Mouse (Mus musculus) urinary bladder, postnatal 4 days (tissue): Measurements from ENCODE around the gene S100a16.

ENCODE experiments used
- DNase-seq, 2 experiments: peaks; one replicate each; pipeline ENCODE4 v3.0.0; 2021 to 2022; ENCODE audit warnings: low spot score in 2 of 2

The S100a16 gene

GRCm38 (mm10) chr3:90537141-90537904 lies at the start of gene S100a16:
TSS of gene S100a16 (plus strand) at chr3:90537254.
- DNase-seq: peak; percentile 71 to 80

DNA sequence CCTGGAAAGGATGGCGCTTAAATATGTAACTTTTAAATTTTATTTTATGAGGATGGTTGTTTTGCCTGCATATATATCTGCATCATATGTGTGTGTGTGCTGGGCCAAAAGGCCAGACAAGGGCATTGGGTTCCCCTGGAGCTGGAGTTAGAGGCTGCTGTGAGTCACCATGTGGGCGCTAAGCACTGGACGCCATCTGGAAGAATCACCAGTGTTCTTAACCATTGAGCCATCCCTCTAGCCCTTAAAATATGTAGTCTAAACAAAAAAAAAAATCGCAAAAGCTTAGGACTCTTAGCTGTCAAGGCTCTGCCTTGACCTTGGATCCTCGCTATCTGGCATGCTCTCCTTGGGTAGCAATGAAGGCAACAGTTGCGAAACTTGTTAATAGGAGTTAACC lies 48.5 kb upstream of the S100a16 start:
- no peak for DNase-seq

GRCm38 (mm10) chr3:90490696-90491256 lies 46.3 kb upstream of the S100a16 start, which contains the start of gene Snapin:
TSS of gene Snapin (minus strand) at chr3:90491033.
- peak; percentile 95 to 96 for DNase-seq

DNA sequence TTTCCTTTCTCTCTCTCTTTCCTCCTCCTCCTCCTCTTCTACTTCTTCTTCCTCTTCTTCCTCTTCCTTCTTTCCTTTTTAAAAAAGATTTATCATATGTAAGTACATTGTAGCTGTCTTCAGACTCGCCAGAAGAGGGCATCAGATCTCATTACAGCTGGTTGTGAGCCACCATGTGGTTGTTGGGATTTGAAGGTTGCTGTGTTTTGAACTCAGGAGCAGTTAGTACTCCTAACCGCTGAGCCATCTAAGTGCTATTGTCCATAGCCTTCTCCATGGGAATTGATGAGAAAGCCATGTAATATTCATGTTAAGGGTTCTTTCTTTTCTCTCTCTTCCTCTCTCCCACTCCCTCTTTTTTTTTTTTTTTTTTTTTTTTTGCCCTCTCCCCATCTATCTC lies 45.7 kb upstream of the S100a16 start:
- no peak for DNase-seq

GRCm38 (mm10) chr3:90493831-90494540 lies 43.1 kb upstream of the S100a16 start:
- no peak for DNase-seq

DNA sequence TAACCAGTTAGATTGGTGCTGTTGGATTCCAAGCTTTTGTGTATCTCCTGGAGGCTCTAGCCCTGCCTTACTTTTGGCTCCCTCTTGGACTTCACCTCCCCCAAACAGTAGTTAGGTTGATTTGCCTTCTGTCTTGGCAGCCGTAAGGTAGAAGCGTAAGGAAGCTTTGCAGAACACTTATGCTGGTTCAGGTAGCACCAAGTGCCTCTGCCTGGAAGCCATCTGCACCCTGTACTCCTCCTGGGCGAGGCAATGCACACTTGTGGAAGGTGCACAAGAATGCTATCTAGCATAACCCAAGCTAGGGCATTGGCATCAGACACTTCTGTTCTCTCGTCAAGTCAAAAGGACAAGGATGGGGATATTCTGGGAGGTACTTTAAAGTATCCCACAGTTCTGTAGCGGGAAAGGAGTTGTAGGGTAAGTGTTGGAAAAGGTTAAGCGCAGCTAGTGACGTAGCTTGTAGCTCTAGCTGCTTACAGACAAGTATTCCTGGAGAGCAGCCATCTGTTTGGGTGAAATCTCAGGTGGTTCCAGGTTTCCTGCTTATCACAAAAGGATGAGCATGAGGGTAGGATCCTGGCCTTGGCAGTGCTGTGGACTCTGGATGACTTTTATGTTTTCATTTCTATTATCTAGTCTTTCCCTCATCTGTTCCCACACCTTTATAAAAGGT lies 41.1 kb upstream of the S100a16 start:
- no peak for DNase-seq

- no peak for DNase-seq
Observed at GRCm38 (mm10) chr3:90497597-90497996, 39.5 kb upstream of the S100a16 start.

DNA sequence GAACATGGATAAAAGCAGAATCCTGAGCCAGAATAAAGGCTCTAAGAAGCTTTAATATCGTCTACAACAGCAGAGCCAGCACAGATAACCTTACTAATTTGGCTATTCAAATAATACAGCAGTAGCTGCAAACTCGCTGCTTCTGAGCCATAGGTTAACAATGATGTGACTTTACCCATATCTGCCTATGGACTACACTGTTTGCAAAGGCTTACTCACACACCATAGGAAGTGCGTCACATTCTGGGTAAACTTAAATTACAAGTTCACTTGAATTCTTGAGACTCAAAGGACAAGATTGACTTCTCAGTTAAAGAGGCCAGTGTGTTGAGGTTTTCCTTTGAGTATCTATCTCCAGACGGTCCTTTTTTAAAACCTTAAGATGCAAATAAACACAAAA lies 33.6 kb upstream of the S100a16 start:
- no peak for DNase-seq

- no peak for DNase-seq
Observed at GRCm38 (mm10) chr3:90505216-90505615, 31.8 kb upstream of the S100a16 start.

GRCm38 (mm10) chr3:90506362-90506761 lies 30.7 kb upstream of the S100a16 start:
- no peak for DNase-seq

- no peak for DNase-seq
Observed at GRCm38 (mm10) chr3:90508287-90508949, 28.6 kb upstream of the S100a16 start.

- DNase-seq: peak; percentile 99 to 100
Observed at GRCm38 (mm10) chr3:90508950-90509746, 27.9 kb upstream of the S100a16 start, which contains the start of gene Chtop. TSS of gene Chtop (minus strand) at chr3:90509498.

DNA sequence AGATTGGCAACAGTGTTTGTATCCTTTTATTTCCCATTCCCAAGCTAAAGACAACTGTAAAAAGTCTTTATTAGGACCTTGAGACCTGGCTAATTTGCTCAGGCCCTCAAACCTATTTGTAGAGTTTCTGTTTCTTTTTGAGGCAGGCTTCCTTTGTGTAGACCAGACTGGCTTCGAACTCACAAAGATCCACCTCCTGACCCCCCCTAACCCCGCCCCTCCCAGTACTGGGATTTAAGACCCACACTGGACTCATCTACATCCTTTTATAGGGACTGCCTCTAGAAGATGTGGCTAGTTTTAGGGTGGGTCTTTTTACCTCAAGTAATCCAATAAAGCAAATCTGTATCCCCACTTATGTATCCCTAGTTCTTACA lies 27.3 kb upstream of the S100a16 start:
- DNase-seq: no peak

- DNase-seq: no peak
Observed at GRCm38 (mm10) chr3:90512276-90512675, 24.8 kb upstream of the S100a16 start.

DNA sequence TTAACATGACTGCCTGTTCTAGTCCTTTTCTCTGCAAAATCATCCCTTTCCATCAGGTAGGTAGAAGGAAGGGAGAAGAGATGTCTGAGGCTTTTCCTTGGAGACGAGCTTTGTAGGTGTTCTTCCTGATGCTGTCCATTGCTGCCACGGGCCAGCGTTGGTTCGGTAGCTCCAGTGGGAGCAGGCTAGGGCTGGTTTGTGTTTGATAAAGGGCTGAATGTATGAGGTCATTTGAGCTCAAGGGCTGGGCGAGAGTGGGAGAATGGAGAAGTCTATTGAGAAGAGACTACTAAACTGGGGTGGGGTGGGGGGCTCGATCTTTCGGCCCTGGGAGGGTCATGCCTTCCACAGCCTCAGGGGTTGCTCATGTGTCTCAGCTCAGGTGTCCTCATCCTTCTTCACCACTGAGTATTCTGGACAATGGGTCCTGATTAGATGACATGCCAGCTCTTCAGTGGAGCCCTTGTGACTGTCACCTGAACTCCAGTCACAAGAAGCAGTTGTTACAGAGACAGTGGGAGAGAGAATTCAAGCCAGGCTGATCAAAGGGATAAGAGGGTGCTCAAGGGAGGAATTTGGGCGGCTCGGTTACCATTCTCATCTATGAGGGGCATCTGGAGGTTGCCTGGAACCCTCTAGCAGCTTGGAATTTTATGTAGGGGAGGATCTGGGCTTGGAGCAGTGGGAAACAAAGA lies 24.0 kb upstream of the S100a16 start:
- no peak for DNase-seq

GRCm38 (mm10) chr3:90513796-90514590 lies 23.1 kb upstream of the S100a16 start, which contains the start of the genes S100a1 and S100a13:
TSS of gene S100a1 (minus strand) at chr3:90514392.
TSS of gene S100a13 (plus strand) at chr3:90514435.
- DNase-seq: peak; percentile 72 to 79

- DNase-seq: peak; percentile 54 to 74
Observed at GRCm38 (mm10) chr3:90514691-90515090, 22.4 kb upstream of the S100a16 start.

DNA sequence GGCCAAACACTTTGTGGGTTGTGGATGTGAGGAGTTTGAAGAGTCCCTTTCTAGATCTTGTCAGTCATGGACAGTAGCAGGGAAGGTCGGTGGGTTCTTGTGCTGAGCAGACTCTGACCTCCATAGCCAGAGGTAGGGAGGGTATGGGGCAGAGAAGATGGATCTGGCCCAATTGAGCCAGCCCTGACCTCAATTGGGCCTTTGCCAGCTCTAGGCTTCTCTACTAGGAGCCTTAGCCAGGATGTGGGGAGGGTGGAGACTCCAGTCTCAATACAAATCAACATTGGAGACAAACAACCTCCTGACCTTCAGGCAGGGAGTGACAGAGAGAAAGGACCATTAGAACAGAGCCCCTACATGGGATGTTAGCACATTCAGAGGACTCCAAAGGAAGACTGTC lies 21.8 kb upstream of the S100a16 start:
- no peak for DNase-seq

DNA sequence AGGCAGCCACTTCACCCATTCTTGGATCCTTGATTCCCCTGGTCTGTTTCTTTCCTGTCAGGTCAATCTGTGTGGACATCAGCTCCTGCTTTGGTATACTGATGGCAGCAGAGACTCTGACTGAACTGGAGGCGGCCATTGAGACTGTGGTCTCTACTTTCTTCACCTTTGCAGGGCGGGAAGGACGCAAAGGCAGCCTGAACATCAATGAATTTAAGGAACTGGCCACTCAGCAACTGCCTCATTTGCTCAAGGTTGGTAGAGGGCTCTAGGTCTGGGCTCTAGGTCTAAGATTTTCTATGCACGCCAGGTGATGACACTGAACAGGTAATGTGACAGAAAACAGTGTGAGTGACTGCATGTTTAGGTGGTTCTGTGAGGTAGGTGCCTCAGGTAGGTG lies 21.3 kb upstream of the S100a16 start:
- no peak for DNase-seq
